Mouse (Mus musculus) intestine, embryonic 14.5 days (tissue): ENCODE data around the gene Pqlc2. TPM values are rescaled to one million over a fixed set of nuclear protein-coding genes. Genes with fewer than 3 reads are reported as not detected.

Source experiments
- ATAC-seq: fragments of 200-750 bp; cut with Nextera tagmentation; replicated peaks from 2 replicates; pipeline ENCODE4 v1.8.0; 2017; ENCODE audit warnings: low read depth, moderate number of reproducible peaks, moderate TSS enrichment, moderate library complexity; ENCODE audit not compliant: low FRiP score, low TSS enrichment
- DNase-seq: peaks from one replicate; pipeline ENCODE4 v3.0.0-alpha.2; 2018; ENCODE audit warnings: low spot score
- H3K27ac ChIP-seq: fragments of 300-500 bp; sonication (generic); 2 replicates; pipeline ENCODE4 v1.5.1; 2014; ENCODE audit warnings: low read depth, mild to moderate bottlenecking, control low read depth
- H3K27me3 ChIP-seq: fragments of 300-500 bp; sonication (generic); replicated peaks from 2 replicates; pipeline ENCODE4 v1.6.1; 2014; ENCODE audit warnings: low read length, control low read depth; ENCODE audit not compliant: control insufficient read depth, insufficient read depth
- H3K36me3 ChIP-seq: fragments of 300-500 bp; sonication (generic); 2 replicates; pipeline ENCODE4 v1.6.1; 2014; ENCODE audit warnings: low read length, control low read depth; ENCODE audit not compliant: control insufficient read depth, insufficient read depth
- H3K4me1 ChIP-seq: fragments of 300-500 bp; sonication (generic); replicated peaks from 2 replicates; pipeline ENCODE4 v1.6.1; 2014; ENCODE audit warnings: low read length, control low read depth, mixed read lengths; ENCODE audit not compliant: control insufficient read depth, insufficient read depth
- H3K4me2 ChIP-seq: fragments of 300-500 bp; sonication (generic); 2 replicates; pipeline ENCODE4 v1.6.1; 2014; ENCODE audit warnings: low read length
- H3K4me3 ChIP-seq: fragments of 300-500 bp; sonication (generic); 2 replicates; pipeline ENCODE4 v1.5.1; 2014; ENCODE audit warnings: low read depth, low read length, control low read depth, mixed read lengths
- H3K9ac ChIP-seq: fragments of 300-500 bp; sonication (generic); 2 replicates; pipeline ENCODE4 v1.6.1; 2014; ENCODE audit warnings: mild to moderate bottlenecking, low read length
- H3K9me3 ChIP-seq: fragments of 300-500 bp; sonication (generic); 2 replicates; pipeline ENCODE4 v1.6.1; 2016; ENCODE audit warnings: low read length, control low read depth; ENCODE audit not compliant: control insufficient read depth
- WGBS: fragments of 180-500 bp; shearing (Covaris S2); extraction: QIAGEN DNeasy Blood & Tissue Kit; methylation state at CpG from one replicate; pipeline ENCODE4 v1.1.7; 2014; 5-methylcytosine and 5-hydroxymethylcytosine counted together
- polyA plus RNA-seq: library from polyadenylated mRNA; unstranded; fragments of >200 nt; fragmentation: Nextera tagmentation; extraction: Ambion mirVana; gene quantifications from 2 replicates; pipeline ENCODE4 v1.2.1, GENCODE M21; 2014

The Pqlc2 gene
- polyA plus RNA-seq, 1 experiment from 2014 or later = 17.1 TPM

- 76% methylated on average over 16 of the region's 16 CpGs for WGBS
- H3K27ac ChIP-seq = no peak overlapping the region
- ATAC-seq = no peak
- H3K4me2 ChIP-seq = no peak overlapping the region
- DNase-seq = no peak
- H3K4me1 ChIP-seq = 0 out of 2 replicates have a peak, but pooled peaks cover 6% of the 10 kb centered on the region
- H3K9me3 ChIP-seq = no peaks in the 10 kb centered on the region
- no peaks in the 10 kb centered on the region for H3K27me3 ChIP-seq
- H3K4me3 ChIP-seq = no peak overlapping the region
- H3K36me3 ChIP-seq = peaks cover 74% of the 10 kb centered on the region
- no peak overlapping the region for H3K9ac ChIP-seq
Observed at GRCm38 (mm10) chr4:139281791-139282345, 28.6 kb downstream of the Pqlc2 start.

- Histone ChIP-seq H3K4me2 (no peak overlapping the region), H3K27me3 (no peaks in the 10 kb centered on the region), H3K27ac (no peak overlapping the region), H3K36me3 (peaks cover 74% of the 10 kb centered on the region), H3K4me3 (no peak overlapping the region), H3K9me3 (no peaks in the 10 kb centered on the region), H3K4me1 (0 out of 2 replicates have a peak, but pooled peaks cover 6% of the 10 kb centered on the region), H3K9ac (no peak overlapping the region)
- ATAC-seq = no peak
- no peak for DNase-seq
- WGBS = 94% methylated on average over 12 of the region's 12 CpGs
Observed at GRCm38 (mm10) chr4:139280530-139280929, 30.0 kb downstream of the Pqlc2 start.

DNA sequence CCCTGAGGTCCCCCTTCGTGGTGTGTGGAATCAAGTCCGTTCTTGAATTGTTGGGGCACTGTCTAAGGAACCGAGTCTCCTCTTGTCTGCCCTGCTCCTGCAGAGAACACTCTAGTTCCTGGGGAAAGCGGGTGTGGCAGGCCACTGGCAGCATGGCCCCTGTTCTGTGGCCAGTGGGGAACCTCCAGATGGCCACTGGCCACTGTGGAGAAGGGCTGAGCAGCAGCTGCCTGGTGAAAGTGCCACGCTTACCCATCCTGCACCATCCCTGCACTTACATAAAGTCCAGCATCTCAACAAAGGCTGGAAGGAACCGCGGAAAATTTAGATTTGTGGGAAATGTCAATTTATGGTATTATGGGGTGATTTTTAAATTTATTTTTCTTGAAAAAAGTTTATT lies 34.1 kb downstream of the Pqlc2 start:
- WGBS = 92% methylated on average over 7 of the region's 7 CpGs
- H3K4me1 ChIP-seq = no peaks in the 10 kb centered on the region
- no peaks in the 10 kb centered on the region for H3K27me3 ChIP-seq
- no peak overlapping the region for H3K27ac ChIP-seq
- no peak overlapping the region for H3K4me3 ChIP-seq
- ATAC-seq (no peak), DNase-seq (no peak)
- no peaks in the 10 kb centered on the region for H3K9me3 ChIP-seq
- peaks cover 52% of the 10 kb centered on the region for H3K36me3 ChIP-seq
- no peak overlapping the region for H3K9ac ChIP-seq
- H3K4me2 ChIP-seq = no peak overlapping the region

- Histone ChIP-seq H3K9me3 (no peaks in the 10 kb centered on the region), H3K4me3 (no peak overlapping the region), H3K4me2 (no peak overlapping the region), H3K27me3 (no peaks in the 10 kb centered on the region), H3K36me3 (peaks cover 40% of the 10 kb centered on the region), H3K9ac (no peak overlapping the region), H3K4me1 (no peaks in the 10 kb centered on the region), H3K27ac (no peak overlapping the region)
- ATAC-seq (no peak), DNase-seq (no peak)
- WGBS = 93% methylated on average over 7 of the region's 7 CpGs
Observed at GRCm38 (mm10) chr4:139274573-139274972, 35.9 kb downstream of the Pqlc2 start.

- Histone ChIP-seq H3K27me3 (no peaks in the 10 kb centered on the region), H3K4me1 (no peaks in the 10 kb centered on the region), H3K4me2 (no peak overlapping the region), H3K27ac (no peak overlapping the region), H3K36me3 (peaks cover 43% of the 10 kb centered on the region), H3K9me3 (no peaks in the 10 kb centered on the region), H3K4me3 (no peak overlapping the region), H3K9ac (no peak overlapping the region)
- DNase-seq = no peak
- no peak for ATAC-seq
- 92% methylated on average over 10 of the region's 10 CpGs for WGBS
Observed at GRCm38 (mm10) chr4:139272951-139273680, 37.4 kb downstream of the Pqlc2 start.

GRCm38 (mm10) chr4:139271562-139271961 lies 38.9 kb downstream of the Pqlc2 start:
- Histone ChIP-seq H3K4me3 (no peak overlapping the region), H3K9ac (no peak overlapping the region), H3K4me1 (no peaks in the 10 kb centered on the region), H3K27ac (no peak overlapping the region), H3K4me2 (no peak overlapping the region), H3K9me3 (no peaks in the 10 kb centered on the region), H3K27me3 (no peaks in the 10 kb centered on the region), H3K36me3 (peaks cover 48% of the 10 kb centered on the region)
- DNase-seq = no peak
- 77% methylated on average over 9 of the region's 9 CpGs for WGBS
- ATAC-seq = no peak

GRCm38 (mm10) chr4:139270168-139270567 lies 40.3 kb downstream of the Pqlc2 start:
- WGBS = 97% methylated on average over 3 of the region's 3 CpGs
- peaks cover 47% of the 10 kb centered on the region for H3K36me3 ChIP-seq
- no peak overlapping the region for H3K4me3 ChIP-seq

GRCm38 (mm10) chr4:139268242-139268641 lies 42.3 kb downstream of the Pqlc2 start:
- ATAC-seq = no peak
- Histone ChIP-seq H3K9ac (no peak overlapping the region), H3K4me3 (no peak overlapping the region), H3K9me3 (no peaks in the 10 kb centered on the region), H3K4me2 (no peak overlapping the region), H3K27ac (no peak overlapping the region), H3K4me1 (no peaks in the 10 kb centered on the region), H3K27me3 (no peaks in the 10 kb centered on the region), H3K36me3 (peaks cover 57% of the 10 kb centered on the region)
- DNase-seq = no peak
- 85% methylated on average over 1 of the region's 1 CpGs for whole genome bisulfite sequencing

More at GRCm38 (mm10) chr4:139270168-139270567, 40.3 kb downstream of the Pqlc2 start:
- ATAC-seq = no peak
- Histone ChIP-seq H3K27ac (no peak overlapping the region), H3K4me1 (no peaks in the 10 kb centered on the region), H3K9me3 (no peaks in the 10 kb centered on the region), H3K9ac (no peak overlapping the region), H3K4me2 (no peak overlapping the region), H3K27me3 (no peaks in the 10 kb centered on the region)
- DNase-seq = no peak

DNA sequence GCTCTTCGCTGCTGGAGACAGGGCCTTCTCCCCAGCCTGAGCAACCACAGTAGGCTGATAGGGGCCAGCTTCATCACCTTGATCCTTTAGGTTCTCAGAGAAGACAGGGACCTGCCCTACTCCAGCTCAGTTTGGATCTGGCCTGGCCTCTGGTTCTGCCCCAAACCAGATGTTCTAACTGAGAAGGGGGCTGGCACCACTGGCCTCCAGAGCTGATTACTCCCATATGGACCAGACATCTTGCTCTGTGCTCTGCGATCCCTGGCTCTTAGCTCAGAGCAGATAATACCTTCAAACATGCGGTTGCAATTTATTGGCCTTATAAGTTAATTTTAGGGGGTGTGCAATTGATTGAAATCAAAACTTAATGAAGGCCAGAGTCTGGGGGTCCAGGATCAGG lies 43.2 kb downstream of the Pqlc2 start:
- Histone ChIP-seq H3K27me3 (no peaks in the 10 kb centered on the region), H3K27ac (no peak overlapping the region), H3K36me3 (peaks cover 66% of the 10 kb centered on the region), H3K4me1 (no peaks in the 10 kb centered on the region), H3K9ac (no peak overlapping the region), H3K9me3 (no peaks in the 10 kb centered on the region), H3K4me2 (no peak overlapping the region), H3K4me3 (no peak overlapping the region)
- 86% methylated on average over 3 of the region's 3 CpGs for WGBS
- ATAC-seq (no peak), DNase-seq (no peak)
